Mouse (Mus musculus) bone marrow macrophage, adult 2 months (primary cell): ENCODE results near the gene Actl10.

Source experiments
- CTCF ChIP-seq: IDR thresholded peaks from 2 replicates; pipeline ENCODE4 v1.5.1; 2012; ENCODE audit warnings: low read depth, mild to moderate bottlenecking, low read length, moderate library complexity
- POLR2A ChIP-seq: IDR thresholded peaks from 2 replicates; pipeline ENCODE4 v1.6.1; 2012; ENCODE audit warnings: mild to moderate bottlenecking, low read depth, low read length, borderline replicate concordance

DNA sequence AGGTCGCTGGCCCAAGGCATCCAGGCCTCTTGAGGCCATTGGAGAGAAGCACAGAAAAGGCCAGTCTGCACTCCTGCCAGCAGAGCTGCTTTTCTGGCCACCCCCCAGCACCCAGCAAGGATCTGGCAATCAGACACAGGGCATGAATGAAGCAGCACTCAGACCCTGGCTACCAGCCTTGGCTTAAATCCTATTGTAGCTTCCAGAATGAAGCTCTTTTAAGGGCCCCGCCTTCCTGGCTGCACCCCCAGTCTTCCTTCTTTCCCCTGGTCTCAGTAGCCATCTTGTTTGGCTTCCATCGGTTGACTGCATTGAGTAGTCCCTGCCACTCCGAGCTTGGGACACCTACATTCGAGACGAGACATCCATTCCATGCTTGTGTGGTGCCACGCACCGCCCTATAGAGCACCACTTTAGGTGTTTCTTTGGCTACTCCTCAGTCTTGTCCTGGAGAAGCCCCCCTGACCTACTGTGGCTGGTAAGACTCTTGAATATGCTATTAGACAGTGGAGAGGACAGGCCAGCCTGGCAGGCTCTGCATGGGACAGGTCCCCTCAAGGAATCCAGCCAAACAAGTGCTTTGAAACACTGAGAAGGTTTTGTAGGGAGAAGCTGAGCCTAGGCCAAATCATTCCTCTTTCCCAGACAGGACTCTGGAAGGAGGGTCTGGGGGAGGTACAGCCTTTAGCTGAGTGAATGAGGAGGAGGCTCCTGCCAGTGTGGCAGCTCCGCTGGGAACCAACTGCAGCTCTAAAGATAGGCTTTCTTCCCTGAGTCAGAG lies 7.8 kb upstream of the Actl10 start:
- TF ChIP-seq CTCF, result no peak
- no peak for TF ChIP-seq POLR2A
